Mouse (Mus musculus) heart, adult 9 months (tissue): Measurements from ENCODE around the gene Dnaja2.

Experiments used
- DNase-seq, 2 experiments: peaks; one replicate each; pipeline ENCODE4 v3.0.0; 2022; ENCODE audit warnings: low spot score in 2 of 2

Dnaja2 gene

DNA sequence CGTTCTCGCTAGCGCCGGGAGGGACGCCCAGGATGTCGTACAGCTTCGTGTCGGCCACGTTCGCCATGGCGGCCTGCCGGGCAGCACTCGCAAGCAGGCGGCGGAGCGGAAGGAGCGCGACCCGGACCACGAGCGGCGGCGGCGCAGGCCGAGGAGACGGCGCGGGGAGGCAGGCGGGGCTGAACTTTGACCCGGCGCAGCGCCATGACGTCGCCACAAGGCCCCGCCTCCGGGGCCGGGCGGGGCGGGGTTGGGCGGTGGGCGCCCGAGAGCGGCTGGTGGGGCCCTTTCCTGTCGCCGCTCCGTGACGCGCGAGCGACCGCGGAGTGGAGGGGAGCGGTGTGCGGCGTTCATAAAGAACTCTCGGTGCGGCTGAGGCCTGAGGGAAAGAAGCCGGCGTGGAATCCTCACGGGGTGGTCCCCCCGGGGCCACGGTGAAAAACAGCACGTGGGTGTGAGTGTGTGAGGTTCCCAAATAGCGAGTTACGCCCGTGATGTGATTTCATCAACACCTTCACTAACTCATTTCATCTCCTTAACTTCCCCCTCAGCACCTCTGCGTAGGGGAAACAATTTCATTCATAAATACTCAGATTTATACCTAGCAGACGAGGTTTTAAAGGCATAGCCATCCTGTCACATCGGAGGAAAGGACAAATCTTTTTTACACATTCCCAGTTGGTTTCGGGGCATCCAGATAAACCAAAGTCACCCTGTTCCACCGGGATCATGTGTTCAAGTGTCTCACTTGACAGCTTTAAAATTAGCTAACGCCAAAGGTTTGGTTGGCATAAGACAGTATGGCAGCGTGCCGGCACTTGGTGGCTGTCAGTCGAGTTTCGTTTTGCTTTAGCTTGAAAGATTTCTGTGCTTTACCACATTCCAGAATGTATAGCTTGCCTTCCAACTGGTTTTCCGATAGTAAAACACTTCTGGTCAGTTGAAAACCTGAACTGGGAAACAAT, at the start of gene Dnaja2:
TSS of gene Dnaja2 (minus strand) at position 164 of the 965 bp plus-strand sequence.
- DNase-seq = peak; percentile 89

DNA sequence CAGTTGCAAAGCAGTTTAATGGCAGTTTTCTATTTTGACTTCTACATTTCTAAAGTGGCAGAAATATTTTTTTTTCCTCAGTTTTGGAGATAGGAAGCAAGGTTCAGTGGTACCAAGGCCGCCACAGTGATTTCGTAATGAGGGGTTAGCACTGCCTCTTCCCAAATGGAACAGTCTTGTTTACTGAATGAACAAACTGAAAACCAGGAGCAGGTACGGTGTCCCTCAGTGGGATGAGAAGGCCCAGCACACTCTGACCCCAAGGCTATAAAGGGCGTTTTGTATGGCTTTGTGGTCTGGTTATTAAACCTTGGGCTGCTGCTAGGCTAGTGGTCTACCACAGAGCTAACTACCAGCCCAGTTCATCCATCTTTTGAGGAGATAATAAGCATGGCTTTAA, 49.1 kb upstream of the Dnaja2 start:
- no peak for DNase-seq

DNA sequence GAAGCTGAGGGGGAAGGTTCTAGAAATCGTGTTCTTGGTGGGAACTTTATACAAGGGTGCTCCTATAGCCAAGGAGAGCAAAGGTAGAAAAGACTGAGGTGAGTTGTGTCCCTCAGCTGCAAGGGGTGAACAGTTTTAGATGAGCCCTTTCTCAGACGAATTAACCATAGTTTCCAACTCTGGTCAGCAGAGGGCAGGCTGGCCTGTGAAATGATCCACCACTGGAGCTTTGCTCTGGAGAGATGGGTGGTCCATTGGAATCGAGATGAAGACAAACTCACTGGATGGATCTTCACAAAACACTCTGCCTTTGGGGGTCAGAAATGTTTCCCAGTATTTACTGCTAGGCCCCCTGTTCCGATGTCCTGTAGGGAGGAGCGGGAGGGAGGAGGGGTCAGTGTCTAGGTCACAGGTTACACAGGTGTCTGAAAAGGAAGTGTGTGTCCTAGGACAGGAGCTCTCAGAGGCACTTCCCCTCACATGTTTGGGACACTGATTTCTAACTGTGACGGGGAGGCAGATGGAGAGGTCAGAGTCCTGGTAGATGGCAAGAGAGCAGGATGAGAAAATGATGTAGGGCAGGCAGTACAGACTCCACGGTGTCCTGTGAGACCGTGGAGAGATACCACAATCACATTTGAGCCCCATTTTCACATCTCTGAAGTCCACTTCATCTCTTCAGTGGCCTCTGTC, 48.2 kb upstream of the Dnaja2 start:
- peak in 1 of 2 experiments; percentile 32 for DNase-seq

- no peak for DNase-seq
Observed at GRCm38 (mm10) chr8:85602737-85603136, 47.6 kb upstream of the Dnaja2 start.

GRCm38 (mm10) chr8:85601741-85602140, 46.6 kb upstream of the Dnaja2 start:
- no peak for DNase-seq

GRCm38 (mm10) chr8:85597413-85598191, 42.5 kb upstream of the Dnaja2 start:
- DNase-seq = no peak

DNA sequence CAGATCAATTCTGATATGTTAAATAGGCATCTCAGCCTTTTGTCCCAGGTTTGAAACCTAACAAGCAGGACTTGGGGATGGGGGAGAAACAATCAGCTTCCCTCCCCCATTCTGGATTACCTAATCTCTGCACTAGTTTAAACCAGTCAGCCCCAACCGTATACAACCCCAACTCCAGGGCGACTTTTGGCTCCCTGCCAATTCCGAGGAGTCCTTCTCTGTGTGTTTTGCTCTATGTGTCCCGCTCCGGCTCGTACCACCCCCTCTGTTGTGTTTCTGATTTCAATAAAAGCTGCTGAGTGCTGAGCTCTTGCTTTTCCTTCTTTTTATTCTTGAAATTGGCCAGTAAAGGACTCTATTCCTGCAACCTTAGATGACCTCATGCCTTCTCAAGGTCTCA, 40.2 kb upstream of the Dnaja2 start:
- DNase-seq = peak in 1 of 2 experiments; percentile 2

- no peak for DNase-seq
Observed at GRCm38 (mm10) chr8:85594983-85595382, 39.8 kb upstream of the Dnaja2 start.

DNA sequence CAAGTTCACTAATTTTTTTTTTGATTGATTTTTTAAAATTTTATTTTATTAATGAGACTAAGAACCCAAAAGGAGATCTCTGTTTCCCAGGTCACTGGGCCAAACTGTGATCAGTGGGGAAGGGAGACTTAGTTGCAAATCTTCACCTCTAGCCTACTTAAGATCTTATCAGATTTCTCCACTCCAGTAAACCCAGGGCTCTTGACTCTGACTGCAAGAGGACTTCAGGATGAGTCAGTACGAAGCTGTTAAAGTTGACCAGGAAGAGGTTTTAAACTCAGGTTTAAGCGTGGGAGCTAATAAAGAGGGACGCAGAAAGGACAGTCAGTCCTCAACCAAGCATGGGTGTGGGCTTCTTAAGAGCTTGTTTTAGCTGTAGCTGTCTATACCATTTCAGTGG, 38.2 kb upstream of the Dnaja2 start:
- no peak for DNase-seq

- peak in 1 of 2 experiments; percentile 8 for DNase-seq
Observed at GRCm38 (mm10) chr8:85591532-85591931, 36.4 kb upstream of the Dnaja2 start.

DNA sequence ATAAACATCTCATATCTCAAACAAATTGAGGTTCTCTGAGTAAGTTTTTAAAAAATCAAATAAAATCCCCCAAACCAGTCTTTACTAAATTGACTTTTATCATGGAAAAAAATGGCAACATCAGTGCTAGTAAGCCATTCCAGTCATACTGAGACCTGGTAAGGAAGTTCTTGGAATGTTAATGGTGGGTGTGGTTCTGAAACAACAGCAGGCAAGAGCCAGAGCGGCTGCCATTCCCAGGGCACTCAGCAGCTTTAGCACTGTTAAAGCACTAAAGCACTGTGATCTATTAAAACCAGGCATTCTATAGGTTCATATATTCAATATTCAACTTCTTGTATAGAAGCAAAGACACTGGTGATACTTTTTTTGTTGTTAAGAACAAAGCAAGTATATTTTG, 35.1 kb upstream of the Dnaja2 start:
- DNase-seq = no peak

DNA sequence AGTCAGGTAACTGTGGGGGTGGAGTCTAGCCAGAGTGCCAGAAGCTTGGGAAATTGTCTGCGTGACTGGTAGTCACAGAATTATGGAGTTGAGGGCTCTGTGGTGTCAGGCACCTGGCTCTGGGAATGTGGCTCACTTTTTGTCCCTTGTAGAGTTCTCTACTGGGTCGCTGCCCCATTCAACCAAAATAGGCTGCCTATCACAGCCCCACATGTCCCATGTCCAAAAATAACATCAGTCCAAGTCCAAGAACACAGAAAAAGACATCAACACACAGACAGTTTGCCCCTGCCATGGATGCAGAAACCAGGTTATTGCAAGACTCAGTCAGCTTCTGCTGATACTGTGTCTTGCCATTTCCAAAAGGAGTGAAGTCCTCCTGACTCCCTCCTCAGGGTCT, 33.5 kb upstream of the Dnaja2 start:
- DNase-seq = peak; percentile 31 to 32

GRCm38 (mm10) chr8:85577666-85578065, 22.5 kb upstream of the Dnaja2 start:
- DNase-seq = no peak

DNA sequence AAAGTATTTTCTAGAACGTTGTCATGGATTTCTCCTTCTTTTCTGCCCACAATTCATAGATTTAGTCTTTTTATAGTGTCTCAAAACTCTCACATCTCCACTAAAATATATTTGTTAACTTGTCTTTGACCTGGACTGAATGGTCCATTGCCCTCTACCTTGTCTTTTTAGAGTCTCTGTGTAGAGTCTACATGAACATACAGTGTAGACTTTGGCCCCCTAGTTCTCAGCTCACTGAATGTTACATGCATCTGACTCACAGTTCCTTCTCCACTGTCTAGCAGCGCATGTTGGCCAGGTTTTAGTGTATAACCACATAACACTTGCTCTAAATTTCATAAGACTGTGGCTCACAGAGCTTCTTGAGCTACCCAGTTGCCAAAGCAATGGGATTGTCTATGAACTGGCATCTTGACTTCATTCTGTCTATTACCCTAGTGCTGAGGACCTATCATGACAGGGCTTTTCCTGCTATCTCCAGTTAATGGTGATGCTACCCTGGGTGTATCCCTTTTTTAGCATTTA, 18.9 kb upstream of the Dnaja2 start:
- no peak for DNase-seq

DNA sequence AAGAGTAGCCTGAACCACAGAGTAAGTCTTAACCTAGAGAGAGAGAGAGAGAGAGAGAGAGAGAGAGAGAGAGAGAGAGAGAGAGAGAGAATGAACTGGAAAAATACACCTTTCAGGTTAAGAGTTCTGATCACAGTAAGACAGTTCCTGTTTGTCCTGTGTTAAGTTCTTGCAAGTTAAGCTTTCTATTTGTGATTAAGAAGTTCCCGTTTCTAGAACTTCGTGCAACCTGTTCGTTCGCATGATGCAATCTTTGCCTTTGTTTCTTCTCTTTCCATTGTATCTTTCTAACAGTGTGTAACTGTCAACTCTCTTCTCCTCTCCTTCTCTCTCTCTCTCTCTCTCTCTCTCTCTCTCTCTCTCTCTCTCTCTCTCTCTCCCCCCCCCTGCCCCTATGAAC, 15.3 kb upstream of the Dnaja2 start:
- no peak for DNase-seq

GRCm38 (mm10) chr8:85567801-85568200, 12.7 kb upstream of the Dnaja2 start:
- no peak for DNase-seq

DNA sequence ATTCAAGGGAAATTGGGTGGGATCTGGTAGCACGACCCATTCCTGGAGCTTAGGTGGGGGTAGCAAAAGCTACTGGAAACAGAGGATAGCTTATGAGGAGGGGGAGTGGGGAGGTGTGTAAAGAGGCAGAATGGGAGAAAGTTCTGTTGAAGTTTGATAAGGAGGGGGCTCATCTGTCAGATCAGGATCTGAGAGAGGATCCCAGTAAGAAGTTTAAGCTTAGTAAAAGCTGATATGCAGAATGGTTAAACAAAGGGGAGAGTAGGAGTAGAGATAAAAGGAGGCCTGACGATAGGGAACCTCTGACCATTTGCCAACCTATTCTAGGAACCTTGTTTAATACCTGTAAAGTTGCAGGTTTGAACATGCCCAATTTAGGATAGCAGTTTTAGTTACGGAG, 10.0 kb upstream of the Dnaja2 start:
- DNase-seq = no peak

- no peak for DNase-seq
Observed at GRCm38 (mm10) chr8:85563336-85563735, 8.2 kb upstream of the Dnaja2 start.

- DNase-seq = no peak
Observed at GRCm38 (mm10) chr8:85559966-85560365, 4.8 kb upstream of the Dnaja2 start.

DNA sequence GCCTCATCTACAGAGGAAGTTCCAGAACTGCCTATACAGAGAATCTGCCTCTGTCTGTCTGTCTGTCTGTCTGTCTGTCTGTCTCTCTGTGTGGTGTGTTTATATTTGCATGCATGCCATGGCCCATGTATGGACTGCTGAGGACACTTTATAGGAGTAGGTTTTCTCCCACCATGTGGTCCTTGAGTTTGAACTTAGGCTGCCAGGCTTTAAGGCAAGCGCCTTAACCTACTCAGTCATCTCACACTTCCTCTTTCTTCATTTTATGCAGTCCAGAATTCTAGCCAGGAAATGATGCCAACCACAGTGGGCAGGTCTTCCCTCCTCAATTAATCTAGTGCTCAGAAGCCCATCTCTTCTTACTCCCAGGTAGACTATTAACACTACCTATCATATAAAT, 4.1 kb upstream of the Dnaja2 start:
- DNase-seq = no peak

- DNase-seq = peak; percentile 26 to 48
Observed at GRCm38 (mm10) chr8:85557601-85557986, 2.5 kb upstream of the Dnaja2 start.
